Mouse (Mus musculus) embryonic fibroblast, embryonic 13.5 days (primary cell): Measurements from ENCODE around the gene H13.

Experiments
- CTCF ChIP-seq: IDR thresholded peaks from 2 replicates; pipeline ENCODE4 v1.5.1; 2011; ENCODE audit warnings: mild to moderate bottlenecking, control low read depth, low read length, moderate library complexity, borderline replicate concordance; ENCODE audit not compliant: insufficient read depth
- POLR2A ChIP-seq: IDR thresholded peaks from 2 replicates; pipeline ENCODE4 v1.6.1; 2011; ENCODE audit warnings: low read depth, mild to moderate bottlenecking, control low read depth, low read length, moderate library complexity

DNA sequence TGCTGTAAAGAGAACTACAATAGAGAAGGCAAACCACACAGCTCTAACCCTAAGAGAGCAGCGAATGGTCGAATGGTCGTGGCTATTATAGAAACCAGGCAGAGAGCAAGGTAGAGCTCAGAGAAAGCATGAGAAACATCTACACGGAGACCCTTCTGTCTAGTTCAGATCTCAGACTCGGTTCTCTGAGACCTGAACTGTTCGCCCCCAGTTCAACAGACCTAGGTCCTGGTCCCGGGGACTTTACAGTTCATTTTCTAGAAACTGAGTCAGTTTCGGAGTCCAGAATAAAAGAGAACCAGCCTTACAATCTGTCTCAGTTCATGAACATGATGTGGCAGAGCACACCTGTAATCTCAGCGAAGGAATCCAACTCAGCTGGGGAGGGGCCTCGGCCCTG, 65.2 kb downstream of the H13 start:
- no peak for TF ChIP-seq POLR2A
- no peak for TF ChIP-seq CTCF
